Mouse (Mus musculus) cortical plate, adult 2 months (tissue): Measurements from ENCODE around the gene Rgma.

Experiments used
- CTCF ChIP-seq: fragments of 200-500 bp; IDR thresholded peaks from 2 replicates; pipeline ENCODE4 v1.5.1; 2011; ENCODE audit warnings: mild to moderate bottlenecking, control low read depth, low read length; ENCODE audit not compliant: insufficient read depth; ENCODE audit errors: extremely low read depth
- POLR2A ChIP-seq: fragments of 200-500 bp; IDR thresholded peaks from 2 replicates; pipeline ENCODE4 v1.6.1; 2011; ENCODE audit warnings: mild to moderate bottlenecking, low read length, control low read depth; ENCODE audit not compliant: insufficient read depth; ENCODE audit errors: extremely low read depth

DNA sequence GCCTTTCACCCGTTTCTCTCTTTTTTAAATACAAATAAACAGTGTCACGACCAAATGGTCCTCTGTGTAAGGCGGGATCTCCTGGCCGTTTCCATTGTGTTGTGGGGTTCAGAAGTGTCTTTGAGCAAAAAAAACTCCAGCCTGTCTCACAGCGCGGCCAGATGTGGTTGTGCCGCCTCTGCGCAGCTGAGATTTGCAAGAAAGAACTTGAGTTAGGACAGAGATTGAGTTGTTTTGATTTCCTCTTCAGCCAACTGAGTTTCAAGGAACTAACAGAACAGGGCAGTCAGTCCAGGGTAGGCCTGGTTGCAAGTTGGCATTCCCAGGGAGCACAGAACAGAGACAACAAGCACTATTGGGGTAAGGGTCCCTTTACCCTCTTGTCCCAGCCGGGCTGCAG is 17.1 kb downstream of the Rgma start:
- TF ChIP-seq CTCF: no peak
- TF ChIP-seq POLR2A: no peak
